Mouse (Mus musculus) limb, embryonic 14.5 days (tissue): Measurements from ENCODE around the gene Ccdc13. TPM values are rescaled to one million over a fixed set of nuclear protein-coding genes. Genes with fewer than 3 reads are reported as not detected.

Source experiments
- ATAC-seq: fragments of 200-750 bp; cut with Nextera tagmentation; 2 replicates; pipeline ENCODE4 v1.8.0; 2017; ENCODE audit warnings: low read depth, moderate number of reproducible peaks, moderate TSS enrichment; ENCODE audit not compliant: low FRiP score
- DNase-seq: peaks from one replicate; pipeline ENCODE4 v3.0.0-alpha.2; 2015; ENCODE audit warnings: low spot score
- H3K27ac ChIP-seq: fragments of 300-500 bp; sonication (generic); replicated peaks from 2 replicates; pipeline ENCODE4 v1.5.1; 2014; ENCODE audit warnings: low read depth, mild to moderate bottlenecking, low read length, moderate library complexity, mixed read lengths
- H3K27me3 ChIP-seq: fragments of 300-500 bp; sonication (generic); 2 replicates; pipeline ENCODE4 v1.6.1; 2014; ENCODE audit warnings: low read length, mixed read lengths; ENCODE audit not compliant: control insufficient read depth, insufficient read depth
- H3K36me3 ChIP-seq: fragments of 300-500 bp; sonication (generic); 2 replicates; pipeline ENCODE4 v1.6.1; 2014; ENCODE audit warnings: mild to moderate bottlenecking, low read length, moderate library complexity, mixed read lengths; ENCODE audit not compliant: control insufficient read depth, insufficient read depth
- H3K4me1 ChIP-seq: fragments of 300-500 bp; sonication (generic); 2 replicates; pipeline ENCODE4 v1.6.1; 2014; ENCODE audit warnings: antibody characterized with exemption, low read length, mixed read lengths; ENCODE audit not compliant: control insufficient read depth, insufficient read depth
- H3K4me2 ChIP-seq: fragments of 300-500 bp; sonication (generic); replicated peaks from 2 replicates; pipeline ENCODE4 v1.6.1; 2014; ENCODE audit warnings: low read depth, mild to moderate bottlenecking, low read length, moderate library complexity; ENCODE audit not compliant: severe bottlenecking
- H3K4me3 ChIP-seq: fragments of 300-500 bp; sonication (generic); replicated peaks from 2 replicates; pipeline ENCODE4 v1.5.1; 2014; ENCODE audit warnings: low read length
- H3K9ac ChIP-seq: fragments of 300-500 bp; sonication (generic); 2 replicates; pipeline ENCODE4 v1.6.1; 2014; ENCODE audit warnings: mild to moderate bottlenecking, low read depth, low read length, moderate library complexity; ENCODE audit not compliant: severe bottlenecking
- H3K9me3 ChIP-seq: fragments of 300-500 bp; sonication (generic); 2 replicates; pipeline ENCODE4 v1.6.1; 2016; ENCODE audit warnings: low read length; ENCODE audit not compliant: control insufficient read depth
- POLR2A ChIP-seq: fragments of 200-500 bp; IDR thresholded peaks from 2 replicates; pipeline ENCODE4 v1.8.0; 2012; ENCODE audit warnings: inconsistent platforms, mild to moderate bottlenecking, moderate library complexity, borderline replicate concordance; ENCODE audit not compliant: insufficient read depth, insufficient read length; ENCODE audit errors: extremely low read depth
- WGBS: fragments of 180-500 bp; shearing (Covaris S2); extraction: QIAGEN DNeasy Blood & Tissue Kit; methylation state at CpG from one replicate; pipeline ENCODE4 v1.1.7; 2014; 5-methylcytosine and 5-hydroxymethylcytosine counted together
- polyA plus RNA-seq, 2 experiments: library from polyadenylated mRNA; depleted of rRNA in 1 of 2; stranded (reverse) in 1 of 2; unstranded in 1 of 2; fragments of >200 nt; fragmentation: Nextera tagmentation in 1 of 2; extraction: Ambion mirVana in 1 of 2; gene quantifications; 2 replicates each; pipeline versions ENCODE4 v1.2.1 to v1.2.3; 2012 to 2014

Gene Ccdc13
- 0.58 and 0.79 TPM in 2 replicates for polyA plus RNA-seq (2012; rRNA removed)
- 0.47 and 0.59 TPM in 2 replicates for polyA plus RNA-seq (2014; fragmentation: Nextera tagmentation; extraction: Ambion mirVana)

DNA sequence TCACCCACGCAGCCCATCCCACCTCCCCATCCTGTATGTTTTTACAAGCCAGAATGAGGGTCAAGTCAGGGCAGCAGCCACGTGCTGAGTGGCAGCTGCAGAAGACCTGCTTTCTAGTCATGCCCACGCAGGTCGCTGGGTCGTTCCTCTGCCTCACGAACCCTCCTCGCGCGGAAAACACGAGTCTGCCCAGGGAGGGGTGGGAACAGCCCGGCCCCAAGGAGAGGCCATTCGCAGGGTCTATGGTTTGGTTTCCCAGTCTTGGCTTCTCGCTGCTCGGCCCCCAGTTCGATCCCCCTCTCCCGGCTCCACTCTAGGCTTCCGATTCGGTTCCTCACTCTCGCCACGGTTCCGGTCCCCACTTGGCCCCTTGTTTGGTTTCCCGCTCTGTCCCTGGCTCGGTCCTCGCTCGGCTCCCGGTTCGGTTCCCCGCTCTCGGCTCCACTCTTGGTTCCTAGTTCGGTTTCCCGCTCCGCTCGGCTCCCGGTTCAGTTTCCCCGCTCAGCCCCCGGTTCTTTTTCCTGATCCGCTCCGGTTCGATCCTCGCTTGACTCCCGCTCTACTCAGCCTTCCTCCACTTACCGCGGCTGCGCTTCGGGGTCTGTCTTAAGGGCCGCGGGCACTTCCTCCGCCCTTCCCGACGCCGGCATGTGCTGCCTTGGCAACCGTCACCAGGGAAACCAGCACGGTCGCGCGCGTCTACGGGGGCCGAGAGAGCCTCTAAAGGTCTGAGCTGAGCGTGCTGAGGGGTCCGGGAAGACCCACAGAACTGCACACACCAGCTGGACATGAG lies at the start of gene Ccdc13:
Gene Ccdc13, minus strand, starts transcription at position 633 of the 793 bp plus-strand sequence.
- H3K4me3 ChIP-seq = peak within 1 kb of the TSS; percentile 46
- peak; percentile 85 for ATAC-seq

DNA sequence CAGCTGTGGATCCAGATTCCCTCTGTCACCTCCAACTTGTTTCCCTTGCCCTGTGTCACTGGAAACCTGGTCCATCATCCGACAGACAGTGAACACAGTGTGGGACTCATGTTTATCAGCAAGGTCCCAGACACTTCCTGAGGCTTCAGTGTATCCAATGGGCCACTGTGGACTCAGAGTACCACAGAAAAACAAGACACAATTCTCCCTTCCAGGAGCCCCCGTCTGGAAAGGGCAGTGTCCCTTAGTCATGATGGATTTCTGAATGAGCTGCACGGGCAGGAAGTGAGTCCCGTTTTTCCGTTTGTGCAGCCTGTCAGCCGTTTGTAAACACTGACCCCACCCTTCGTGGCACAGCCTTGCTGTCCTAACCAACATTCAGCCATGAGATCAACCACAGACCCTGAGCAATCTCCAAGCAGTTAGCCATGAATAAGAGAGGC lies 42.8 kb upstream of the Ccdc13 start:
- H3K27ac ChIP-seq = no peak overlapping the region
- TF ChIP-seq POLR2A = no peak
- no peak for DNase-seq
- no peak for ATAC-seq
- 65% methylated on average over 7 of the region's 7 CpGs for WGBS
- no peaks in the 10 kb centered on the region for H3K4me1 ChIP-seq
- H3K4me2 ChIP-seq = no peak overlapping the region
- H3K27me3 ChIP-seq = no peaks in the 10 kb centered on the region
- no peaks in the 10 kb centered on the region for H3K9me3 ChIP-seq
- no peak overlapping the region for H3K9ac ChIP-seq
- no peak overlapping the region for H3K4me3 ChIP-seq
- H3K36me3 ChIP-seq = no peaks in the 10 kb centered on the region

More for the DNA sequence above, at the start of gene Ccdc13:
- Histone ChIP-seq H3K27me3 (no peaks in the 10 kb centered on the region), H3K4me1 (no peaks in the 10 kb centered on the region), H3K36me3 (no peaks in the 10 kb centered on the region), H3K27ac (no peak within 1 kb of the TSS), H3K4me2 (peak within 1 kb of the TSS; percentile 90), H3K9me3 (no peaks in the 10 kb centered on the region), H3K9ac (peak within 1 kb of the TSS; percentile 56)
- WGBS = 2% methylated on average over 61 of the region's 61 CpGs
- TF ChIP-seq POLR2A = no peak
- DNase-seq = peak; percentile 64

DNA sequence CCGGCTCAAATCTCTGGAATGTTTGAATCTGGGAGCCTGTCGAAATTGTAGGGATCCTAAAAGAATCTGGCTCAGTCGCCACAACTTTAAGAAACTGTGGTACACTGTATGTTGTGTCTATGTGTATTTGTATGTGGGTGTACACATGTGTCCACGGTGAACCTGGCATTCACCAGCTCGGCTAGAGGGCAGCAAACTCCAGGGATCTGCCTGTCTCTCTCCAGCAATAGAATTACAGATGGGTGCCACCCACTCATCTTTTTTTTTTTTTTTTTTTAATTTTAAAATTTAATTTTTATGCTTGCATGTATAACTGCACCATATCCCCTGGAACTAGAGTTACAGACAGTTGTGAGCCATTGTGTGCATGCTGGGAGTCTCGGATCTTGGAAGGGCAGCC lies 42.0 kb upstream of the Ccdc13 start:
- Histone ChIP-seq H3K27ac (no peak overlapping the region), H3K9ac (no peak overlapping the region), H3K4me1 (no peaks in the 10 kb centered on the region), H3K4me3 (no peak overlapping the region), H3K36me3 (no peaks in the 10 kb centered on the region), H3K9me3 (no peaks in the 10 kb centered on the region), H3K27me3 (no peaks in the 10 kb centered on the region), H3K4me2 (no peak overlapping the region)
- 73% methylated on average over 6 of the region's 6 CpGs for WGBS
- no peak for TF ChIP-seq POLR2A
- no peak for DNase-seq
- no peak for ATAC-seq

DNA sequence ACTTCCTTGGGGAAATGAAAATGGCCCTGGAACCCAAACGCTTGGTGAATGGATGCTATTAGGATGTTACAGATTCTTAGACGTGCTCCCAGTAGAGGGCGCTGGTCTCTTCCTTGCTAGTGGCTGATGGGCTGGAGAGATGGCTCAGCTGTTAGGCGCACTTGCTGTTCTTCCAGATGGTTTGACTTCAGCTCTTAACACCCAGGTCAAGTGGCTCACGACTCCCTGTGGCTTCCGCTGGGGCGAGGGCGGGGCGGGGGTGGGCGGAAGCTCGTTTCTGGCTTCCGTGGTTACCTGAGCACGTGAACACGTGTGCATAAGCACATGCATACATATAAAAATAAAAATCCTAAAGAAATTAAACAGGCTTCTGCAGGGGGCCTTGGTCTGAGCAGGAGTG lies 41.6 kb upstream of the Ccdc13 start:
- no peaks in the 10 kb centered on the region for H3K27me3 ChIP-seq
- no peaks in the 10 kb centered on the region for H3K9me3 ChIP-seq
- no peak for ATAC-seq
- H3K36me3 ChIP-seq = no peaks in the 10 kb centered on the region
- H3K4me1 ChIP-seq = no peaks in the 10 kb centered on the region
- DNase-seq = peak; percentile 64
- H3K27ac ChIP-seq = no peak overlapping the region
- TF ChIP-seq POLR2A = no peak
- H3K9ac ChIP-seq = no peak overlapping the region
- no peak overlapping the region for H3K4me2 ChIP-seq
- H3K4me3 ChIP-seq = no peak overlapping the region
- WGBS = 30% methylated on average over 14 of the region's 14 CpGs

DNA sequence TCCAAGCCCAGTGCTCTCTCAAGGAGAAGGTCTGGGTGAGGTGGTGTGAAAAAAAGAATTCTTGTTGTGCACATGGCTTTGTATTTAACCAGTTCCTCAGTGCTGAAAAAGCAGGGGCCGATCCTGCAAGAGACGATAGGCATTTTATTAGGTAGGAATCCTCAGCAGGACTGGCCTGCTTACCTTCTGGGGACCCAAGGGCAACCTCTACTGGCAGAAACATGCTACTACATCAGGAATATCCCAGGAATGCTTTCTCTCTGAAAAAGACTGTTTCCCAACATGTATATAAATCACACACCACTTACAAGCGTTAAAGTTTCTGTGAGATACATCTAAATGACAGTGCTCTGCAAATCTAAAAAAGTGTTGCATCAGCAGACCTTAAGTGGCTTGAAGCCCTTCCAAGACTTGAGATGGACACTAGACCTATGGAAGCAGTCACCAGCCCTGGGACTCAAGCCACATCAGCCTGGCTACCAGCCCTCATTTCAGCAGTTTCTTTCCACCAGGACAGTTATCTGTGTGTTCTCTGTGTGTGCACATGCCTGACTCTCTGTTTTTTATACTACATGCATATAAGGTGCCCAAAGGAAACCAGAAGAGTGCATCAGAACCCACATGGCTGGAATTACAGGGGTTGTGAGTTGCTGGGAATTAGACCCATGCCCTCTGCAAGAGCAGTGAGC lies 37.9 kb upstream of the Ccdc13 start:
- DNase-seq (peak; percentile 62), ATAC-seq (peak; percentile 44; the same call in 1 of the 2 replicates)
- no peak overlapping the region for H3K9ac ChIP-seq
- H3K27me3 ChIP-seq = no peaks in the 10 kb centered on the region
- H3K36me3 ChIP-seq = no peaks in the 10 kb centered on the region
- H3K27ac ChIP-seq = no peak overlapping the region
- no peak overlapping the region for H3K4me3 ChIP-seq
- H3K4me2 ChIP-seq = no peak overlapping the region
- no peak for TF ChIP-seq POLR2A
- H3K9me3 ChIP-seq = no peaks in the 10 kb centered on the region
- no peaks in the 10 kb centered on the region for H3K4me1 ChIP-seq
- WGBS = 6% methylated on average over 3 of the region's 3 CpGs
